Mouse (Mus musculus) c-Kit-positive CD71-positive TER-119-negative erythroid progenitor cells, embryonic 14.5 days (primary cell): ENCODE data around the gene Hdac11.
A peak's percentile ranks its signal among the peaks of the same experiment; 100 is the strongest.
"Not testable (repeated sequence)": the region's sequence is repeated elsewhere in the genome, so short reads cannot be mapped to it uniquely, and the experiment has no call there.

ENCODE experiments used
- DNase-seq: peaks from one replicate; pipeline ENCODE4 v3.0.0-alpha.2; 2013; ENCODE audit warnings: low read depth

Hdac11 gene

DNA sequence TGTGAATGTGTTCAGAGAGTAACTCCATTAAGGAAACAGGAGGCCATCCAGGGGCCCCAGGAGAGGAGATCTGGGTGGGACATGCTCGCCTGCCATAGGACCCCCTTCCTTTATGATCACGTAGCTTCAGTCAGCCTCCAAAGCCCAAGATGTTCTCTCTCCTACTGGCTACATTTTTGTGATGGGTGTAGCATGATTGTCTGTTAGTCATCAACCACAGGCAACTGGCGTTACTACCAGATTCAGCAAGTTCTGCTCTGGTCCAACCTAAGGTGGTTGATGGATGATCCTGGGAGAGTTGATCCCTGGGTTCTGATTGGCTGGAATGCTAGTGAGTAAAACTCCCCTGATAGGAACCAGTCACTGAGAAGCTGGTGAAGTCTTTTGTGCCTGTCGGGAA, 46.1 kb downstream of the Hdac11 start:
- no peak for DNase-seq

DNA sequence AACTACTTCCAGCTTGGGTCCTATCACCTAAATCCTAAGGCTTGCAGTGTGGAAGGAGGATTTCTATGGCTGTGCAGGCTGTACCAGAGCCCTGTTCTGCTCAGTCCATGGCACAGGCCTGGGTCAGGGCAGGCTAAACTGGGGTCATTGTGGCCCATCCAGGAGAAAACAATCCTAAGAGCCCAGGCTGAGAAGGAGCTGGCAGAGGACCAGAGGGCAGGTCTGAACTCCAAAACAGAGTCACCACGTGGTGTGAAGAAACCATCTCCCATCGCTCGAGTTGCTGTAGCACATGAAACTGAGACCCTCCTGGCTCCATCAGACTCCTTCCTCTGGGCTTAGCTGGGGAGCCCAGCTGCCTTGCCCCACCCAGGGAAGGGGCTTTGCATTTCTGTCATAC, 48.9 kb downstream of the Hdac11 start:
- no peak for DNase-seq

DNA sequence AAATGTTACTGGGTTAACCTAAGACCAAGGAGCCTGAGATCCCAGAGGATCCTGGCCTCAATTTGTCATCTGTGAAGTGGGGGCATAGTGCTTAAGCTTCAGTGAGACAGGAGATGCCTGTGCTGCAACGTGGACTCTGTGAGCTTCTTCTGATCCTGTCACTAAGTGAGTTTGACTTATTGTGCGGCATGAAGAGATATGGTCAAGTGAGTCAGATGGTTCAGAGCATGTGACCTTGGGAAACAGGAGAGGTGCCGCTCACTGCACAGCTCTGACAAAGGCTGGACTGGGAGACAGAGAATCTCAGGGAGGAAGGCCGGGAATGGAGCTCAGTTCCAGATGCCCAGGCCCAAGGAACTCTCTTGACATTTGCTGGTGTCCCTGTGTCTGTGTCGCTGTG, 49.3 kb downstream of the Hdac11 start:
- DNase-seq, result no peak

DNA sequence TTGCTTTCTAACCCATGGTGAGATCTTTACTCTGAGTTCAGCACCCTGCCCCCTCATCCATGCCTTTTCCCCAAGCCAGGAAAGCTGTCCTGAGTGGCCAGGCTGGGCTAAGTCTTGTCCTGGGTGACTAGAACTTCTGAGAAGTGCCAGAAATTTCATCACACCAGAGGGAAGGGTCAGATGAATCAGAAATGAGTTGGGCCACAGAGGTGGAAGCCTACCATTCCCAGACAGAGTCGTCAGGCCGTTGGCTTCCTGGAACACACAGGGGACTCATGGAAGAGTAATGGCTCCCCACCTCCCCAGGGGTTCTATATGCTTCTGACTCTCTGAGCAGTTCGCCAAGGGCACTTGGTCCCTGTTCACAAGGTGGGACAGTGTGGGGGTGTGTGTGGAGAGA, 51.0 kb downstream of the Hdac11 start:
- DNase-seq, result no peak

DNA sequence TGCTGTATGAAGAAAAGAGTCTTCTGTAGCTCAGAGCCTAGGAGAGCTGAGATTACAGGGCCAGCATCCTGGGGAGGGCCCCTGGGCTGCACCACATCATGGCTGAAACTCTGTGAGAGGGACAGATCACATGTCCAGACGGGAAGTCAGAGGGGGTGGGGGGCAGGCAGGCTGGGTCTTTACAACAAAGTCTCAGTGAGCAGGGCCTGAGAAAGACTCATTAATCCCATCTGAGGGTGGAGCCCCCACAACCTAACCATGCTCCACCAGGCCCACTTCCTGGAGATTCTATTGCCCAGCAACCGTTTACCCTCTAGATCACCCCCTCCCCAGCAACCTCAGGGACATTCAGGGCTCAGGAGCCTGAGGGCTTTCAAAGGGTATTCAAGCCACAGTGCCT, 53.3 kb downstream of the Hdac11 start:
- no peak for DNase-seq

DNA sequence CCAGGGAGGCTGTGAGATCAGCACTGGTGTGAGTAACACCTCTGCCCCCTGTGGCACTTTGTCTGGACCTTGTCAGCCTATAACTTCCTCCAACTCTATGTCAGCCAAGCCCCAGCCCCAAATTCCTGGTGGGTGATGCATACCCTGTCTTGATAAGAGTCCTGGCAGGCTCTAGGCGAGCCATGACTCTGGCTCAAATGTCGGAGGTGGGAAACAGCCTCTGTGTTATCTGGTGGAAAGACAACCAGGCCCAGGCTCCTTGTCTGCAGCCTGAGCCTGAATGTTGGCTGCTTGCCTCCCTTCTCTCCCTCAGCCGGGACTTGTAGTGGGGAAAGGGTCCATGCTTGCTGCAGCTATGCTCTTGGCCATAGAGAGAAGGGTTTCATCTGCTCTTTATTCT, 54.4 kb downstream of the Hdac11 start:
- no peak for DNase-seq

DNA sequence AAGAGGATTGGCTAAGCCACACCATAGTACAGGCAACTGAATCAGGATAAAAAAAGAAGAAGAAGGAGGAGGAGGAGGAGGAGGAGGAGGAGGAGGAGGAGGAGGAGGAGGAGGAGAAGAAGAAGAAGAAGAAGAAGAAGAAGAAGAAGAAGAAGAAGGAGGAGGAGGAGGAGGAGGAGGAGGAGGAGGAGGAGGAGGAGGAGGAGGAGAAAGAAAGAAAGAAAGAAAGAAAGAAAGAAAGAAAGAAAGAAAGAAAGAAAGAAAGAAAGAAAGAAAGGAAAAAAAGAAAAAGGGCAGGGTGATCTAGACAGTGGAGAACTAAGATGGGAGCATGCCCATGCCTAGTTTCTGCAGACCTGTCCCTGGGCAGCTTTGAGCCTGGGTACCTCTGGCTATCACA, 55.7 kb downstream of the Hdac11 start, which contains the start of gene Fbln2:
TSS of gene Fbln2 (plus strand) at position 301 of the 400 bp plus-strand sequence.
- not testable (repeated sequence) for DNase-seq

DNA sequence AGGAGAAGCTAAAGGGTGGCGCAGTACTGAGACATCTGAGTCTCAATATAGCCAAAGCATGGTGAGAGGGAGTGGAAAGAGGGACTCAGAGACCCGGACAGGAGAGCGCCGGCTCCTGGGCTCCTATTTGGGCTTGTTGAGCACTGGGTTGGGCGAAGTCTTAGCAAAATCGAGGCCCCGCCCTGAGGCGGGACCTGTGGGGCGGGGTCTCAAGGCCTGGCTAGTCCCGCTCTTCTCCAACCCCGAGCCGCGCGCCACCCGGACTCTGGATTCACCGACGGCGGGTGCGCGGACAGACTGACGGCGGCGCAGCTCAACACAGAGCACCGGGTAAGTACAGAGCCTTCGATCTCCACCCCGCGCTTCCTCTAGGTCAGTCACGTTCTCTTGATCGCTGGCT, 56.1 kb downstream of the Hdac11 start:
- peak; percentile 19 for DNase-seq

DNA sequence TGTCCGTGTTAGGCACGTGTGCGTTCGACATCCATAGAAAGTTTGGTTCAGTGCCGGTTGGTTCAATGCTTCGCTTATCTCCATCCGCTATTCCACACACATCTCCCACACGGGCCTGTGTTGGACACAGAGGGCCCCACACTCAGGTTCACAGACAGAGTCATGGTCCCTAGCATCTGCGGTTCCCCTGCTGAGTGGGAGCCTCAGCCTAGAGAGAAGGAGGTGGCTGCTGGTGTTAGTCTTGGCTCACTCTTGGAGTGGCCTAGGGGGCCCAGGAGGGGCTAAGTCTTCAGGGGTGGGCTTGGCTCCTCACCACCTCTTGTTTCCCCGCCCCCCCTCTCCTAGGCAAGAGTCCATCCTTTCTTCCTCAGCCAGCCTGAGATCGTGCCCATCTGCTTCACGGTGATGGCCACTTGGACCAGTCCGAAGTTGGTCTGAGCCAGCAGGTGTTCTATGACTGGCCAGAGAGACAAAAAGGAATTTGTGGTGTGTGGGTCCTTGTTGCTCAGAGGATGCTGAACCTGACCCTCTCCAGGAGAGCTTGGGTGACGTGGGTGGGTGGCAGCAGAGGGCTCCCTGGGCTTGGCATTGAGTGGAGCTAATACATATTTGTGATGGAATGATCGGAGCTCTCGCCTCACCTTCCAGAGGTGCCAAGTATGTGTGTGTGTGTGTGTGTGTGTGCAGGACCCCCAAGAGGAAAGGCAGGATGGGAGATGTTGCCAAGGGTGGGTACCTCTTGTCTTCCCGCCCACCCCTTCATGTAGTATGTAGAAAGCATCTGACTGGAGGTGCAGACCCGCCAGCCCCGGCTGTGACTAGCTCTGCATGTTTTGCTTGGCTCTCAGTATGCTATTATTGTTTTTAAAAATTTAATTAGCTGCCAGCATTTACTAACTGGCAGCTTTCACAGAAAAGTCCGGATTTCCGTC, 57.1 kb downstream of the Hdac11 start:
- no peak for DNase-seq

DNA sequence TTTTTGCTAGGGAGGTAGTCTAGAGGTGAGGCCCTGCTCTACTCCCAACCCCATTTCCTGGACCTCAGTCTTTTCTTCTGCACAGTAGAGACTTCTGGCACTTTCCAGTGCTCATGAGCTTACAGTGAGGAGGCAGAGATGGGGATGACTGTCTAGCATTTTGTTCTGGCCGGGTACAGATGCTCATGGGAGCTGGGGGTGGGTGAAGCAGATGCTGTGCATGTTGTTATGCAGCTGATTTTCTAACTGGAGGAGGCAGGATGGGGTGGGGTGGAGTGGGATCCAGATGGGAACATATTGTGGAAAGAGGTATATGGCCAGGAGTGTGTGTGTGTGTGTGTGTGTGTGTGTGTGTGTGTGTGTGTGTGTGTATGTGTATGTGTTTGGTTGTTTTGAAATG, 59.0 kb downstream of the Hdac11 start:
- no peak for DNase-seq

DNA sequence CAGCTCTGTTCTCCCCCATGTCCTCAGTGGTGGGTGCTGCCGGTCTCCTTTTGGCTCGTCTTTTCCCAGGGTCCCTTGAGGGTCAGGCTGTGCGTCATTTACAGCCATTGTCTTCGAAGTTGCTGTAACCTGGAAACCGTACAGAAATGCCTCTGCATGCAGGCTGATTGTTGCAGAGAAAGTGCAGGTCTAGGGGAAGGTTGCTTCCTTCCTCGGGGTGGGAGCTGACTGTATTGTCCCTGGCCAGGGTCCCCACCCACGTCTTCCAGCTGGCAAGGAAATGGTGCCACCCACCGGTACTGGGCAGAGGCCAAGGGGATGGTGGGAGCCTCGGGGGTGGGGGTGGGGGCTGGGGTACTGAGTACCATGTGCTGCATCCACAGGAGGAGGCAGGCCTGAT, 62.0 kb downstream of the Hdac11 start:
- no peak for DNase-seq

DNA sequence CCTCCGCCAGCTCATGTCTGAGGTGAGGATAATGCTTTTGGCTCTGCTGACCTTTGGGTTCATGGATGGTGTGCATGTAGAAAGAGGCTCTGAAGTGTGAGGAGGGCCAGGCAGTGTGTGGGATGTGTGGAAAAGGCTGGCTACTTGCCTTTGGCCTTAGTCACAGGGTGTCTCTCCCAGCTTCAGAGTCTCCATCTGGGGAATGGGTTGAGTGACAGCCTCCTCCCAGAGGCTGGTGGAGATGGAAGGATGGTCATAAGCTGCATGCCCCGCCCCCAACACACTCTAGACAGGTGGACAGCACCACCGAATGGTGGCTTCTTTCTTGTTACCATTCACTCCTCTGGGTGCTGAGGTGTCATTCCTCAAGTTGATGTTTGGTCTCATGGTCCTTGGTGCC, 62.4 kb downstream of the Hdac11 start:
- no peak for DNase-seq

DNA sequence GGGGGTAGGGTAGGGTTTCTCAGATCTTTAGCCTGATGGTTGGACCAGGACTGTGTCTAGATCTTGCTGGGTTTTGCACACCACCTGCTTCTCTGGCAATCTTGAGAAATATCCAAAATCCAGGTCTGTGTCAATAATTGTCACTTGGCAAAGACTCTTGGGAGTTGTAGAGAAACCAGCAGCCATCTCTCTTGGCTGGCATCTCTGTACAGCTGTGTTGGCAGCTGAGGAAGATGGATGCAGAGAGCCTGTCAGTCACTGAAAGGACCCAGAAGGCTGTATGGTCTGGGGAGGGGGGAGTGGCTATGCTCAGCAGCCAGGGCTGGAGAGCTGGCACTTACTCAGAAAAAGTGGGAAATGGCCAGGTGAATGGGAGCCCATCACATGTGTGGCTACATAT, 63.6 kb downstream of the Hdac11 start:
- DNase-seq, result no peak

DNA sequence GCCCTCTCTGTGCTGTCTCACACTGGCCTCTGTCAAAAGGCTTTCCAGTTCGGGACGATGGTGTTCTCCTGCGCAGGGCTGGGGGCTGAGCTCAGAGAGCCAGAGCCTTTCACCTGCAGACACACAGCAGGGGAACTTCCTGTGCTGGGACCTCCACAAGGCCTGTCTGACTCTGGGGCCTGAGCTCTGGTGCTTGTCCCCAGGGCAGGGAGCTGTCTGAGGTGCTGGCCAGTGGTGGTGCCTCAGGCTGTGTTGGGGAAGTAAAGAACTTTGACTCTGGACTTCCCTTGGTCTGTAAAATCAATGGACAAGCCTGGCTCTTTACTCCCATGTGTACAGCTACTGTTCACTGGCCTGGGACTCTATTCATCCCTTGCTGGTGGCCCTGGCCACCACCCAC, 64.6 kb downstream of the Hdac11 start:
- DNase-seq, result no peak

DNA sequence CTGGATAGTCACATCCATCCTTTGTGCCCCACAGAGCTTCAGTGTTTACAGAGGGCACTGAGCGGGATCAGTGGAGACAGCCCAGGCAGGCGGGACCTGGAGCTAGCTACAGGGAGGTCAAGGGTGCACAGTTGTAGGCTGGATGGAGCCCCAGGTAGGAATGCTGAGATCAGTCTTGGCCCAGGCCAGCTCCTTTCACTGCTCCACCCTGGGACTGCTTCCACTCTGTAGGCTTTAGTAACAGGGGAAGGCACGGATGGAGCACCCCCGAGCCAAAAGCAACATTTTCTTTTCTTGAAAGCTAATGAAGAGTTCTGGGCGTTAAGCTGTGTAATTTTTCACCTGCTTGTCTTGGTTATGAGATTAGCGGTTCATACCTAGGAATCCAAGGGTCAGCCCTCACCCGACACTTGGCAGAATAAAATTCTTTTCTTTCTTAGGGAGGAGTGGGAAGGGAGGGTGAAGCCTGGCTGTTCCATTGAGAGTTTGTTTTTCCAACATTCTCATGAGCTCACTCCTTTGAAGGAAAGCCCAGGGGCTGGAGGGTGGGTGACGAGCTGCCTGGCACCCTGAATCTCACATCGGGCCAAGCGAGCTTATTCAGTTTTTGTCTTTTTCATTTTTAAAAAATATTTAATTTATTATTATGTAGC, 66.4 kb downstream of the Hdac11 start:
- no peak for DNase-seq
